Mouse (Mus musculus): ENCODE data around the gene Oas1d.
"Not testable (repeated sequence)": the region's sequence is repeated elsewhere in the genome, so short reads cannot be mapped to it uniquely, and the experiment has no call there.

The Oas1d gene

GRCm38 (mm10) chr5:120898726-120899125 lies 15.6 kb upstream of the Oas1d start:
- DNase-seq (ENCODE audit: extremely low read depth, low read depth, low spot score): no peak

GRCm38 (mm10) chr5:120900666-120901065 lies 13.7 kb upstream of the Oas1d start:
- no peak for DNase-seq (ENCODE audit: extremely low read depth, low read depth, low spot score)

GRCm38 (mm10) chr5:120902056-120902455 lies 12.3 kb upstream of the Oas1d start:
- DNase-seq (ENCODE audit: extremely low read depth, low read depth, low spot score): no peak

GRCm38 (mm10) chr5:120906791-120907733 lies 7.3 kb upstream of the Oas1d start, which contains the start of gene Oas1a:
Oas1a (minus strand) TSS chr5:120907521.
- DNase-seq (ENCODE audit: extremely low read depth, low read depth, low spot score): not testable (repeated sequence)

GRCm38 (mm10) chr5:120908196-120908920 lies 6.0 kb upstream of the Oas1d start:
- DNase-seq (ENCODE audit: extremely low read depth, low read depth, low spot score): no peak

- not testable (repeated sequence) for DNase-seq (ENCODE audit: extremely low read depth, low read depth, low spot score)
Measured at GRCm38 (mm10) chr5:120919156-120919935, 5.0 kb downstream of the Oas1d start.

GRCm38 (mm10) chr5:120920296-120920695 lies 6.0 kb downstream of the Oas1d start:
- DNase-seq (ENCODE audit: extremely low read depth, low read depth, low spot score): no peak

- DNase-seq (ENCODE audit: extremely low read depth, low read depth, low spot score): no peak
Measured at GRCm38 (mm10) chr5:120923969-120924368, 9.6 kb downstream of the Oas1d start.

GRCm38 (mm10) chr5:120924520-120924919 lies 10.2 kb downstream of the Oas1d start:
- not testable (repeated sequence) for DNase-seq (ENCODE audit: extremely low read depth, low read depth, low spot score)

- DNase-seq (ENCODE audit: extremely low read depth, low read depth, low spot score): not testable (repeated sequence)
Measured at GRCm38 (mm10) chr5:120926311-120926710, 12.0 kb downstream of the Oas1d start.

- no peak for DNase-seq (ENCODE audit: extremely low read depth, low read depth, low spot score)
Measured at GRCm38 (mm10) chr5:120927036-120927435, 12.7 kb downstream of the Oas1d start.

GRCm38 (mm10) chr5:120933966-120934365 lies 19.6 kb downstream of the Oas1d start:
- no peak for DNase-seq (ENCODE audit: extremely low read depth, low read depth, low spot score)

GRCm38 (mm10) chr5:120937841-120938240 lies 23.5 kb downstream of the Oas1d start:
- DNase-seq (ENCODE audit: extremely low read depth, low read depth, low spot score): no peak

GRCm38 (mm10) chr5:120938586-120938985 lies 24.2 kb downstream of the Oas1d start:
- no peak for DNase-seq (ENCODE audit: extremely low read depth, low read depth, low spot score)

GRCm38 (mm10) chr5:120942076-120942475 lies 27.7 kb downstream of the Oas1d start:
- DNase-seq (ENCODE audit: extremely low read depth, low read depth, low spot score): no peak

- DNase-seq (ENCODE audit: extremely low read depth, low read depth, low spot score): no peak
Measured at GRCm38 (mm10) chr5:120952242-120952770, 38.0 kb downstream of the Oas1d start.

- DNase-seq (ENCODE audit: extremely low read depth, low read depth, low spot score): no peak
Measured at GRCm38 (mm10) chr5:120953974-120954373, 39.6 kb downstream of the Oas1d start.

GRCm38 (mm10) chr5:120961004-120961403 lies 46.7 kb downstream of the Oas1d start:
- no peak for DNase-seq (ENCODE audit: extremely low read depth, low read depth, low spot score)

GRCm38 (mm10) chr5:120966156-120966555 lies 51.8 kb downstream of the Oas1d start:
- DNase-seq (ENCODE audit: extremely low read depth, low read depth, low spot score): no peak

GRCm38 (mm10) chr5:120966894-120967293 lies 52.6 kb downstream of the Oas1d start:
- DNase-seq (ENCODE audit: extremely low read depth, low read depth, low spot score): no peak
